Mouse (Mus musculus) embryonic facial prominence, embryonic 15.5 days (tissue): ENCODE results near the gene Actg1. TPM values are rescaled to one million over a fixed set of nuclear protein-coding genes. Genes with fewer than 3 reads are reported as not detected.

Source experiments
- ATAC-seq: fragments of 200-750 bp; cut with Nextera tagmentation; 2 replicates; pipeline ENCODE4 v1.8.0; 2017; ENCODE audit warnings: low read depth, moderate TSS enrichment; ENCODE audit not compliant: insufficient number of reproducible peaks, low FRiP score, low TSS enrichment
- H3K27ac ChIP-seq: fragments of 300-500 bp; sonication (generic); replicated peaks from 2 replicates; pipeline ENCODE4 v1.5.1; 2015; ENCODE audit warnings: mild to moderate bottlenecking, inconsistent platforms
- H3K27me3 ChIP-seq: fragments of 300-500 bp; sonication (generic); 2 replicates; pipeline ENCODE4 v1.6.1; 2015; ENCODE audit warnings: inconsistent platforms
- H3K36me3 ChIP-seq: fragments of 300-500 bp; sonication (generic); 2 replicates; pipeline ENCODE4 v1.6.1; 2015; ENCODE audit warnings: mild to moderate bottlenecking, inconsistent platforms
- H3K4me1 ChIP-seq: fragments of 300-500 bp; sonication (generic); 2 replicates; pipeline ENCODE4 v1.6.1; 2015; ENCODE audit warnings: inconsistent platforms
- H3K4me2 ChIP-seq: fragments of 300-500 bp; sonication (generic); replicated peaks from 2 replicates; pipeline ENCODE4 v1.6.1; 2015; ENCODE audit warnings: mild to moderate bottlenecking, inconsistent platforms
- H3K4me3 ChIP-seq: fragments of 300-500 bp; sonication (generic); replicated peaks from 2 replicates; pipeline ENCODE4 v1.5.1; 2015; ENCODE audit warnings: mild to moderate bottlenecking, inconsistent platforms
- H3K9ac ChIP-seq: fragments of 300-500 bp; sonication (generic); 2 replicates; pipeline ENCODE4 v1.6.1; 2015; ENCODE audit warnings: inconsistent platforms
- H3K9me3 ChIP-seq: fragments of 300-500 bp; sonication (generic); replicated peaks from 2 replicates; pipeline ENCODE4 v1.6.1; 2016; ENCODE audit warnings: inconsistent platforms
- WGBS: fragments of 180-500 bp; shearing (Covaris S2); methylation state at CpG from one replicate; pipeline ENCODE4 v1.1.7; 2015; 5-methylcytosine and 5-hydroxymethylcytosine counted together
- polyA plus RNA-seq: library from polyadenylated mRNA; unstranded; fragments of >200 nt; fragmentation: Nextera tagmentation; extraction: Ambion mirVana; gene quantifications from 2 replicates; pipeline ENCODE4 v1.2.1, GENCODE M21; 2015

Gene Actg1
- polyA plus RNA-seq = 2,143 and 2,279 TPM in 2 replicates

DNA sequence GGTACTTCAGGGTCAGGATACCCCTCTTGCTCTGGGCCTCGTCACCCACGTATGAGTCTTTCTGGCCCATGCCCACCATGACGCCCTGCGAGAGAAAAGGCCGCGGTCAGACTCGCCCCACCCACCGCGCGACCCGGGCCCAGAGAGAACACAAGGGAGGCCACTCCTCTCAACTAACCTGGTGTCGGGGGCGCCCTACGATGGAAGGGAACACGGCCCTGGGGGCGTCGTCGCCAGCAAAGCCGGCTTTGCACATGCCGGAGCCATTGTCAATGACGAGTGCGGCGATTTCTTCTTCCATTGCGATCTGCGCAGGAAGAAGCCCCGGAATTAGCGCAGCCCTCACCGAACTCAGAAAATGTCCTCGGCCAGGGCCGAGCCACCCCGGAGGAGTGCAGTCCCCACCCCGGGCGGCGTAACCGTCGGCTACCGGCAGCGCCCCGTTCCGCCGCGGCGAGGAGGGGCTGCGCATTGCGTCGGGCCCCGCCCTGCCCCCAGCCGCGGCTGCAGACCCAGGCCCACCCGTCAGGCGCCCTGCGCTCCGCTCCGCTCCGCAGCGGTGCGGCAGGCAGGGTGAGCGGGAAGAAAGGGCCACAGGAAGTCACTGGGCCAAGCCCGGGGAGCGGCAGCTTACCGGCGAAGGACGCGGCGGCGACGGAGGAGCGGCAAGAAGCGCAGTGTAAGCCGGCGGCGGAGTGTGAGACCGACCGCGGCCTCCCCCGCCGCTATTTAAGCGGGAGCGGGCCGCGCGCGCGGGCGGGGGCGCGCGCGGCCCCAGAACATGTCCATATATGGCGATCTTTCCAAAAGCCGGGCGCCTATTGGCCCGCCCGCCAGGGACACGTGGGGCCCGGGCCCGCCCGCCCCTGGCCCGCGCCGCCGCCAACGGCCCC is at the start of gene Actg1:
Gene Actg1 (minus strand): TSS at position 752 of the 893 bp plus-strand sequence.
- Histone ChIP-seq H3K9ac (peak within 1 kb of the TSS; percentile 100), H3K4me2 (peak within 1 kb of the TSS; percentile 90), H3K36me3 (peaks cover 9% of the 10 kb centered on the region), H3K4me1 (peaks cover 42% of the 10 kb centered on the region), H3K27ac (peak within 1 kb of the TSS; percentile 99), H3K27me3 (no peaks in the 10 kb centered on the region), H3K9me3 (no peaks in the 10 kb centered on the region), H3K4me3 (peak within 1 kb of the TSS; percentile 100)
- WGBS = 3% methylated on average over 94 of the region's 103 CpGs
- ATAC-seq = peak; percentile 85

DNA sequence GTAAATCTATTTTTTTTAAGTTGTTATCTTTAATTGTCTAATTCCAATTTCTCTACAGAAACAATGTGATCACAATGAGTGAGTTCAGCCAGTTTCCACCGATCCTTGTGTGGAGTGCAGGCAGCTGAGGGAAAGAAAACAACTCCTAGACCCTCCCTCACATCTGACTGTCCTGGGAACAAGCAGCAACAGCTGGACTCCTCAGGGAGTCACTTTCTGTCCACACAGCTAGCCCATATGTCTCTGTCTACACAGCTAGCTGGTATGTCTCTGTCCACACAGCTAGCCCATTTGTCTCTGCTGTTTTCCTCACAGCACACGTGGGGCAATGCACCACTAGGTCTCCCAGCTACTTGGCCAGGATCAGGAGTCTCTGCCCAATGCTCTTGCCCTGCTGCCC is 49.3 kb upstream of the Actg1 start:
- Histone ChIP-seq H3K27me3 (no peaks in the 10 kb centered on the region), H3K36me3 (peaks cover 79% of the 10 kb centered on the region), H3K4me2 (no peak overlapping the region), H3K9ac (no peak overlapping the region), H3K4me3 (no peak overlapping the region), H3K27ac (no peak overlapping the region), H3K4me1 (0 out of 2 replicates have a peak, but pooled peaks cover 5% of the 10 kb centered on the region), H3K9me3 (no peaks in the 10 kb centered on the region)
- no peak for ATAC-seq
- WGBS = 77% methylated on average over 2 of the region's 2 CpGs

DNA sequence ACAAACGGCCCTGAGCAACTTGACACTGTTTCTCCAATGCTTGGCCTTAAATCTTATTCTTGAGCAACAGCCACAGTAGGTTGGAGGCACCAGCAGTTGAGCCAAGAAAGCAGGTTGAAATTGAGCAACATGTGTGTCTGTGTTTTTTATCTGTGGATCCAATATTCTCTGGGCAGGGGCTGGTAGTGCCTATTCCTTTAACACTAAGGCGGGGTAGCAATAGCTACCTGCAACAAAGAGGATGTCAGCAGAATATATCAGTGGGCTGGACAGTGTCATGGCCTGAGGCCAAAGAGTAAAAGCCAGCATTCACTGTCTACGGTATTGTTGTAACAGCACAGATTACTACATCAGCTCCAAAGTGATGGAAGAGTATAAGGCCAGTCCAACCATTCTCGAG is 47.3 kb upstream of the Actg1 start:
- H3K4me3 ChIP-seq = no peak overlapping the region
- no peak overlapping the region for H3K27ac ChIP-seq
- no peaks in the 10 kb centered on the region for H3K27me3 ChIP-seq
- no peaks in the 10 kb centered on the region for H3K9me3 ChIP-seq
- WGBS = 81% methylated on average over 4 of the region's 4 CpGs
- no peak for ATAC-seq
- H3K9ac ChIP-seq = no peak overlapping the region
- peaks cover 73% of the 10 kb centered on the region for H3K36me3 ChIP-seq
- no peak overlapping the region for H3K4me2 ChIP-seq
- H3K4me1 ChIP-seq = 0 out of 2 replicates have a peak, but pooled peaks cover 5% of the 10 kb centered on the region

DNA sequence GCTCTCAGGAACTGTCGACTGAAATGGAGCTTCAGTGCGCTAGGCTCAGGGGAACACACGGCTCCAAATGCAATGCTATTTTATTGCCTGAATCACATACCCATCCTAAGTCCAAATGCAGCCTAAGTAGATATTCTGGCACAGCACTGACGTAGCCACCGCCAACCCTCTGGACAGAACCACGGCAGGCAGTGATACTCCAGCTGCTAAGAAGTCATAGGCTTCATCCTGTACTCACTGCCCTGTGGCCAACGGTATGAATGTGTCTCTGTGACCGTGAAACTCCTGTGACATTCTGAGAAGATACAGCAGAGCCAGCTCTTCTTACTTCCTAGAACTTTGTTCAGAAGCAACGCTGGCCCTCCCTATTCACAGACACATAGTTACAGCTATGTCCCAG is 40.2 kb upstream of the Actg1 start:
- Histone ChIP-seq H3K4me2 (no peak overlapping the region), H3K27me3 (no peaks in the 10 kb centered on the region), H3K36me3 (peaks cover 71% of the 10 kb centered on the region), H3K27ac (no peak overlapping the region), H3K4me1 (0 out of 2 replicates have a peak, but pooled peaks cover 5% of the 10 kb centered on the region), H3K9ac (no peak overlapping the region), H3K4me3 (no peak overlapping the region), H3K9me3 (no peaks in the 10 kb centered on the region)
- whole genome bisulfite sequencing = 94% methylated on average over 9 of the region's 9 CpGs
- no peak for ATAC-seq

DNA sequence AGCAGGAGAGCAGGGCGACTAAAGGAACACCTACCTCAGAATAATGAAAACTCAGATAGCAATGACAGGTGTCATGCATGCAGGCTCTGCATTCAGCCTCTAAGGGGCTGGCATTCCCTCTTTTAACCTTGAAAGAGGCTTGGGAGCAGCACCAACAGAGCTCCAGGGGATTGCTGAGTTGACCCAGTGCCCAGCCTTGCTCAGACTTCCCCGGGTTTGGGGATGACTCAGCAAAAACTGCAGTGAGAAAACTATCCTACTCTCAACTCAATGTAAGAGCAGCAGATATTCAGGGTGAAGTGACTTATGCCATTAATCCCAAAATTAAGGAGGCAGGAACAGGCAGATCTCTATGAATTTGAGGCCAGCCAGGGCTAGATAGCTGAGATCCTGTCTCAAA is 38.8 kb upstream of the Actg1 start:
- Histone ChIP-seq H3K4me3 (no peak overlapping the region), H3K9ac (no peak overlapping the region), H3K36me3 (peaks cover 70% of the 10 kb centered on the region), H3K4me1 (no peaks in the 10 kb centered on the region), H3K27me3 (no peaks in the 10 kb centered on the region), H3K27ac (no peak overlapping the region), H3K4me2 (no peak overlapping the region), H3K9me3 (no peaks in the 10 kb centered on the region)
- WGBS = 60% methylated on average over 2 of the region's 2 CpGs
- no peak for ATAC-seq

DNA sequence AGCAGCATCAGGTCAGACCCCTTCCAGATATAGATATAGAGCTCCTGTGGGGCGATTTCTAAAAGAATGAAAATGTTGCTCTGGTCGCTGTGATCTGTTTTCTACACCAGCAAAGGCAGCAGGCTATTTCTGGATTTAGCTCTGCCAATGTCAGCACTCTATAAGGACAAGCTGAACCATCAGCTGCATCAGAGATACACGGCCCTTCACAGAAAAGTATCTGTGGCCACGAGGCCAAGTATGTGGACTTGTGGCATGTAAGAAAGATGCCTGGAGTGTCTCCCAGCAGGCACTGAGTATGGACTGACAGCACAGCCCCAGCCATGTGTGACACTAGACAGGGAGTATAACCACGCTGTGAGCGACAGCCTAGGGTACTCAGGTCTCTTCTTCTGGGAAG is 38.3 kb upstream of the Actg1 start:
- Histone ChIP-seq H3K9me3 (no peaks in the 10 kb centered on the region), H3K9ac (no peak overlapping the region), H3K4me2 (no peak overlapping the region), H3K36me3 (peaks cover 72% of the 10 kb centered on the region), H3K27ac (no peak overlapping the region), H3K4me3 (no peak overlapping the region), H3K27me3 (no peaks in the 10 kb centered on the region), H3K4me1 (no peaks in the 10 kb centered on the region)
- 95% methylated on average over 6 of the region's 6 CpGs for WGBS
- ATAC-seq = no peak

DNA sequence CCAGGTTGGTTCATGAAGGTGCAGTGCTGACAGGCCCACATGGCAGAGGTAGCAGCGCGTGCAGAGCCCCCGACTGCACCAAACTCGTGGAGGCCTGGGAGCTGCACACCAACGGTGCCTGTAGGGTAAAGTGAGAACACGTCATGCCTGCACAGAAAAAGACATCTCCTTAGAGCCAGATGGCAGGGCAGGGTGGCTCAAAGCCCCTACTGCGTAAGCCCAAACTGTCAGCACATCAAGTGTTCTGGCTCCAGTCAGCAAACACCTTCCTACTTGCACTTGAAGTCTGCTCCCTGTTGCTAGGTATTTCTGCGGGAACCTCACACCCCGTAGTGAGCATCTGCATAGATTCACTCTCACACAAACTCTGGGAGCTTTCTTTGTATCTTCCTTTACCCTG is 34.2 kb upstream of the Actg1 start:
- ATAC-seq = no peak
- Histone ChIP-seq H3K27me3 (no peaks in the 10 kb centered on the region), H3K4me1 (peaks cover 18% of the 10 kb centered on the region), H3K27ac (no peak overlapping the region), H3K9me3 (no peaks in the 10 kb centered on the region), H3K9ac (no peak overlapping the region), H3K4me3 (no peak overlapping the region), H3K4me2 (no peak overlapping the region), H3K36me3 (peaks cover 72% of the 10 kb centered on the region)
- 87% methylated on average over 9 of the region's 9 CpGs for WGBS

DNA sequence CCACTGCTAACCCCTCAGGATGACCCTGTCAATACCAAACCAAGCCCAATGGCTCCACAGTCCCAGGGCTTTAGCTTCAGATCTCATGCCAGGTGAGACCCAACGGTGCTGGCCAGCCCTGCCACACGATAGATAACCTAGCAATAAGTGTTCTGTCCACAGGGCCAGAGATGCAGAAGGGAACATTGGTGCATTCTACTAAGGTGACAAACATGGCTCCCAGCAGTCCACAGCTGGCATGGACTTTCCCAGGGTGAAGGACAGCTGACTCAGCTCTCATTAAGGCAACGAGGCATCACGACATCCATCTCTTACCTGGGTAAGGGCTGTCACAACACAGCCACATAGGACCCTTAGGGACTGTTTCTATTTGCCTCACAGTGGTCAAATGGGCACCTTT is 32.8 kb upstream of the Actg1 start:
- H3K4me1 ChIP-seq = peaks cover 24% of the 10 kb centered on the region
- no peaks in the 10 kb centered on the region for H3K27me3 ChIP-seq
- no peak overlapping the region for H3K4me3 ChIP-seq
- 0 out of 2 replicates have a peak overlapping the region, but pooled peaks have one; percentile 22 for H3K27ac ChIP-seq
- H3K9me3 ChIP-seq = no peaks in the 10 kb centered on the region
- H3K36me3 ChIP-seq = peaks cover 70% of the 10 kb centered on the region
- no peak overlapping the region for H3K4me2 ChIP-seq
- H3K9ac ChIP-seq = no peak overlapping the region; the same call in 1 of the 2 replicates
- WGBS = 89% methylated on average over 4 of the region's 4 CpGs
- no peak for ATAC-seq

DNA sequence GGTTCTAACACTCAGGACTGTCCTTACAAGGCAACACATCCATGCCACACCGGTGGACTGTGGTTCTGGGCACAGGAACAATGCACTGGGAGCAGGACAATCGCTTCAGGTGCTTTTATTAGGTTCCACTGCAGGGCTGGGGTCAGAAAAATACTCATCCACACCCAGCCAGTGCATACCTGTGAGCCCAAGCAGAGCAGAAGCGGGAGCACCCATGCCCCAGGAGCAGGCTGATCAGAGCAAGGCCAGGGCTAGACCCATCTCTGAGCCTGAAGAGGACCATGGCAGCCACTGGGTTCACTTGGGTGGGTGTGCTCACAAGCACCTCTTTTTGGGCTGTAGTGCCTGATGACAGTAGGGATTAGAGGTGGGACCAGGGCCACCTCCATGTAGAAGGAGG is 31.9 kb upstream of the Actg1 start:
- Histone ChIP-seq H3K9ac (no peak overlapping the region), H3K9me3 (no peaks in the 10 kb centered on the region), H3K4me3 (no peak overlapping the region), H3K27ac (no peak overlapping the region), H3K27me3 (no peaks in the 10 kb centered on the region), H3K4me1 (peaks cover 24% of the 10 kb centered on the region), H3K4me2 (no peak overlapping the region), H3K36me3 (peaks cover 69% of the 10 kb centered on the region)
- WGBS = 92% methylated on average over 3 of the region's 3 CpGs
- no peak for ATAC-seq

DNA sequence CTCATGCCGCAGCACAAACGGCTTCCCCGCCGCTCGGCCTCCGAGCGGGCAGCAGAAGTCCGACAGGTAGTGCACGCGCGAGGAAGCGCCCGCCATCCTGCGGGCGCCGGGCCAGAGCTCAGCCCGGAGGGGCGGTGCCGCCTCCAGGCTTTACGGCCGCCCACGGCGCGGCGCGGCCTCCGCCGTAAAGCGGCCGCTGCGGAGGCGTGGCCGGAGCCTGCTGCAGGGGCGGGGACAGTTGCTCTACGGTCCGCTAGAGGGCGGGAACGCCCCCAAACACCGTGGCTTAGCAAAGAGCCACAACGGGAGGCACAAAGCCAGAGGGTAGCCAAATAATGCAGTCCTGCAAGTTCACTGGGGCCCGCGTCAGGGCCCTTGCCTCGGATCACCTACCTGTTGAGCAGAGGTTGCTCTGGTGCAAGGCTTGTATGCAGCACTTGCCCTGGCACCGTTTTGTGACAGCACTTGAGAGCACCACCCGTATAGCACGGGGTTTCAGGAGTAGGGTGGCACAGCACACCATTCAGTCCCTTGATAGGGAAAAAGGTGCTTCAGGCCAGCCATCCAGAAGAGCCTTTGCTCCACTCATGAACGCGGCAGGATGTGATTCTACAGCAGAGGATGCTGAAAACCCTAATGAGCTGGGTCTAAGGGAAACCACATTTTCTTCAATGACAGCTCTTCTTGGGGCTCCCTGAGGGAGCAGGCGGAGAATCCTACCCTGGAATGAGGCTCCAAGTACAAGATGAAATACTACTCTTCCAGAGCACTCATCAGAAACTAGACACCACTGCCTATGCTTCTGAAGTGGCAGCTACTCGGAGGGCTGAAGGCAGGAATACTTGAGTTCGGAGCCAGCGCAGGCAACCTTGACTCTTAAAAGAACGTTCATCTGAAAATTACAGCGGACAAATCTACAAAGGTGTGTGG is 30.5 kb upstream of the Actg1 start, which contains the start of gene Faap100:
Gene Faap100 (minus strand): TSS at position 154 of the 930 bp plus-strand sequence.
- Histone ChIP-seq H3K9me3 (no peaks in the 10 kb centered on the region), H3K4me1 (peaks cover 27% of the 10 kb centered on the region), H3K27me3 (no peaks in the 10 kb centered on the region), H3K4me2 (peak within 1 kb of the TSS; percentile 94), H3K36me3 (peaks cover 69% of the 10 kb centered on the region), H3K9ac (peak within 1 kb of the TSS; percentile 85), H3K27ac (peak within 1 kb of the TSS; percentile 84), H3K4me3 (peak within 1 kb of the TSS; percentile 85)
- peak; percentile 88 for ATAC-seq
- WGBS = 4% methylated on average over 53 of the region's 54 CpGs

DNA sequence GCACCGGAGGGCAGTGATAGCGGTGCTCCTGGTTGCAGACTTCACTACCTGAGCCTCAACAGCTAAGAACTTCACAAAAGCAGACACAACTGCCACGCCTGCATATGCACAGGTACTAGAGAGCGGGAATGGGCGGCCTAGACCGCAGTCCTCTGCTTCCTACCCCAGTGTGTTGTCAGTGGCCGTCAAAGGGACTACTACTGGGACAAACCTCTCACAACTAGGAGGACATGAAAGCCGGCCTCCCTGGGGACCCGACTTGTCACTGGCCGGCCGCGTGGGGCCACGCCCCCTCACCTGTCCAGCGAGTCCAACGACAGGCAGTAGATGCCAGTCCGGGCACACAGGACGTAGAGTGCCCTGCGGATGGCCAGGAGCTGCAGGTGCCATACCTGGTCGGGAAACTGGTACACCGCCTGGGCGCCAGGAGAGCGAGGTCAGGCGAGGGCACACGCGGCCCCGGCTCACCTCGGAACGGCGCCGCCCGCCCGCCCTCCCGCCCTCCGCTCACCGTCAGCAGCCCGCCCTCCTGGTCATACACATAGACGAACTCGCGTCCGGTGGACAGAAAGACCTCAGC is 29.8 kb upstream of the Actg1 start:
- peak overlapping the region; percentile 85 for H3K4me3 ChIP-seq
- peak; percentile 3 for ATAC-seq
- H3K9me3 ChIP-seq = no peaks in the 10 kb centered on the region
- H3K36me3 ChIP-seq = peaks cover 69% of the 10 kb centered on the region
- H3K9ac ChIP-seq = peak overlapping the region; percentile 85
- 2% methylated on average over 40 of the region's 40 CpGs for WGBS
- peaks cover 30% of the 10 kb centered on the region for H3K4me1 ChIP-seq
- H3K27ac ChIP-seq = peak overlapping the region; percentile 84
- H3K4me2 ChIP-seq = peak overlapping the region; percentile 94
- no peaks in the 10 kb centered on the region for H3K27me3 ChIP-seq
